Mouse (Mus musculus) forebrain, embryonic 12.5 days (tissue): ENCODE measurements at regions not wholly inside any gene's neighbourhood (a gene's known extent, or its start where the extent isn't known, plus 50 kb on each side); places are given as distances from the start of the nearest gene placed in this dataset.

Source experiments
- ATAC-seq: fragments of 200-750 bp; cut with Nextera tagmentation; 2 replicates; pipeline ENCODE4 v1.8.0; 2017; ENCODE audit warnings: moderate TSS enrichment; ENCODE audit not compliant: low FRiP score
- H3K27ac ChIP-seq: fragments of 300-500 bp; sonication (generic); 2 replicates; pipeline ENCODE4 v1.5.1; 2016; ENCODE audit warnings: mild to moderate bottlenecking
- H3K27me3 ChIP-seq: fragments of 300-500 bp; sonication (generic); 2 replicates; pipeline ENCODE4 v1.6.1; 2016; ENCODE audit warnings: mild to moderate bottlenecking
- H3K36me3 ChIP-seq: fragments of 300-500 bp; sonication (generic); replicated peaks from 2 replicates; pipeline ENCODE4 v1.6.1; 2016; ENCODE audit warnings: mild to moderate bottlenecking
- H3K4me1 ChIP-seq: fragments of 300-500 bp; sonication (generic); 2 replicates; pipeline ENCODE4 v1.6.1; 2016
- H3K4me2 ChIP-seq: fragments of 300-500 bp; sonication (generic); 2 replicates; pipeline ENCODE4 v1.6.1; 2016; ENCODE audit warnings: mild to moderate bottlenecking, moderate library complexity
- H3K4me3 ChIP-seq: fragments of 300-500 bp; sonication (generic); replicated peaks from 2 replicates; pipeline ENCODE4 v1.5.1; 2016; ENCODE audit warnings: mild to moderate bottlenecking
- H3K9ac ChIP-seq: fragments of 300-500 bp; sonication (generic); 2 replicates; pipeline ENCODE4 v1.6.1; 2016; ENCODE audit warnings: mild to moderate bottlenecking
- H3K9me3 ChIP-seq: fragments of 300-500 bp; sonication (generic); 2 replicates; pipeline ENCODE4 v1.6.1; 2016
- WGBS: fragments of 180-500 bp; shearing (Covaris S2); methylation state at CpG from one replicate; pipeline ENCODE4 v1.1.7; 2016; 5-methylcytosine and 5-hydroxymethylcytosine counted together

GRCm38 (mm10) chr5:102395608-102396146 is 85.5 kb upstream of the Arhgap24 start:
- H3K36me3 ChIP-seq: no peaks in the 10 kb centered on the region
- H3K4me2 ChIP-seq: no peak overlapping the region
- no peaks in the 10 kb centered on the region for H3K27me3 ChIP-seq
- H3K9me3 ChIP-seq: no peaks in the 10 kb centered on the region
- no peak overlapping the region for H3K27ac ChIP-seq
- no peak overlapping the region for H3K9ac ChIP-seq
- H3K4me3 ChIP-seq: no peak overlapping the region
- ATAC-seq: no peak
- WGBS: 47% methylated on average over 11 of the region's 11 CpGs
- no peaks in the 10 kb centered on the region for H3K4me1 ChIP-seq

GRCm38 (mm10) chr5:102399006-102399405 is 82.2 kb upstream of the Arhgap24 start:
- no peak overlapping the region for H3K4me2 ChIP-seq
- no peak overlapping the region for H3K27ac ChIP-seq
- H3K9ac ChIP-seq: no peak overlapping the region
- no peak for ATAC-seq
- no peaks in the 10 kb centered on the region for H3K27me3 ChIP-seq
- H3K36me3 ChIP-seq: no peaks in the 10 kb centered on the region
- 75% methylated on average over 4 of the region's 4 CpGs for WGBS
- no peak overlapping the region for H3K4me3 ChIP-seq
- no peaks in the 10 kb centered on the region for H3K4me1 ChIP-seq
- H3K9me3 ChIP-seq: no peaks in the 10 kb centered on the region

GRCm38 (mm10) chr5:102417642-102418041 is 63.5 kb upstream of the Arhgap24 start:
- H3K27me3 ChIP-seq: no peaks in the 10 kb centered on the region
- no peaks in the 10 kb centered on the region for H3K36me3 ChIP-seq
- ATAC-seq: no peak
- H3K4me3 ChIP-seq: no peak overlapping the region
- H3K9ac ChIP-seq: no peak overlapping the region
- H3K4me2 ChIP-seq: no peak overlapping the region
- WGBS: 86% methylated on average over 5 of the region's 5 CpGs
- H3K27ac ChIP-seq: no peak overlapping the region
- no peaks in the 10 kb centered on the region for H3K4me1 ChIP-seq
- no peaks in the 10 kb centered on the region for H3K9me3 ChIP-seq

GRCm38 (mm10) chr5:102419089-102419488 is 62.1 kb upstream of the Arhgap24 start:
- H3K36me3 ChIP-seq: no peaks in the 10 kb centered on the region
- WGBS: 38% methylated on average over 1 of the region's 1 CpGs
- no peak for ATAC-seq
- H3K4me1 ChIP-seq: no peaks in the 10 kb centered on the region
- H3K27me3 ChIP-seq: no peaks in the 10 kb centered on the region
- H3K27ac ChIP-seq: no peak overlapping the region
- no peak overlapping the region for H3K4me3 ChIP-seq
- H3K9ac ChIP-seq: no peak overlapping the region
- no peaks in the 10 kb centered on the region for H3K9me3 ChIP-seq
- H3K4me2 ChIP-seq: no peak overlapping the region

- H3K27ac ChIP-seq: no peak overlapping the region
- H3K4me1 ChIP-seq: no peaks in the 10 kb centered on the region
- ATAC-seq: no peak
- H3K4me2 ChIP-seq: no peak overlapping the region
- no peak overlapping the region for H3K4me3 ChIP-seq
- no peaks in the 10 kb centered on the region for H3K9me3 ChIP-seq
- H3K36me3 ChIP-seq: no peaks in the 10 kb centered on the region
- WGBS: 91% methylated on average over 16 of the region's 16 CpGs
- no peaks in the 10 kb centered on the region for H3K27me3 ChIP-seq
- no peak overlapping the region for H3K9ac ChIP-seq
Measured at GRCm38 (mm10) chr5:102424636-102425242, 56.5 kb upstream of the Arhgap24 start.

- no peak overlapping the region for H3K4me3 ChIP-seq
- ATAC-seq: no peak
- whole genome bisulfite sequencing: 85% methylated on average over 3 of the region's 3 CpGs
- no peak overlapping the region for H3K9ac ChIP-seq
- no peaks in the 10 kb centered on the region for H3K9me3 ChIP-seq
- H3K36me3 ChIP-seq: no peaks in the 10 kb centered on the region
- H3K4me2 ChIP-seq: no peak overlapping the region
- no peaks in the 10 kb centered on the region for H3K27me3 ChIP-seq
- no peak overlapping the region for H3K27ac ChIP-seq
- no peaks in the 10 kb centered on the region for H3K4me1 ChIP-seq
Measured at GRCm38 (mm10) chr5:102428310-102428709, 52.9 kb upstream of the Arhgap24 start.
